Mouse (Mus musculus): Measurements from ENCODE around the gene Dleu7. TPM values are rescaled to one million over a fixed set of nuclear protein-coding genes. Genes with fewer than 3 reads are reported as not detected.

The Dleu7 gene
- total and polyA plus RNA-seq, 3 experiments: not detected

DNA sequence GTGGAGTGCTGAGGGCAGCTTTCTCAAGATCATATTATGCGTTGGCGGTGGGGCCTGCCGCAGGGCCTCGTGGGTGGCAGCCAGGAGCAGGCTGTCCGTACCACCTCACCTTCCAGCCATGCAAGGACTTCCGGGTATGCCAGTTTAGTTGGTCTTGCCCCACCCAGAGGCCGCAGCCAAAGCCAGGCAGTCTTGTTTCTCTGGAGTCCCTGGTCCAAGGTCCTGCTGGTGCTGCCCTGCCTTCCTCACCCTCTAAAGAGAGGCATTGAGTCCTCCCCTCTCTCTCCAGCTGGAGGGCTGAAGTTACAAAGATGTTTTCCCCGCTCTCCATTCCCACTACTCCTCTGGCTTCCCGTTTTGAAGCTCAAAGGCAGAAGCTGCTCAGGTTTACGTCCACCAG is 44.1 kb downstream of the Dleu7 start:
- H3K9ac ChIP-seq (ENCODE audit: control insufficient read depth, low read depth, low read length, poor library complexity, severe bottlenecking): no peak overlapping the region
- no peak overlapping the region for H3K4me3 ChIP-seq (ENCODE audit: control insufficient read depth in 1 of 2, insufficient read depth in 1 of 2, low read depth in 2 of 2, low read length in 2 of 2)
- DNase-seq (ENCODE audit: low read depth, low spot score): no peak

GRCm38 (mm10) chr14:62248345-62248744 is 44.5 kb downstream of the Dleu7 start:
- H3K79me2 ChIP-seq (ENCODE audit: control insufficient read depth, insufficient read depth, low read length, poor library complexity): no peaks in the 10 kb centered on the region
- no peaks in the 10 kb centered on the region for H3K9me3 ChIP-seq (replicated peaks; ENCODE audit: insufficient read depth, low read length)
- DNase-seq (ENCODE audit: low read depth, low spot score): no peak
- H3K36me3 ChIP-seq (ENCODE audit: control insufficient read depth in 1 of 2, insufficient read depth in 2 of 2, low read length in 2 of 2): no peaks in the 10 kb centered on the region; a peak in 1 of 4 replicates
- H3K27ac ChIP-seq (ENCODE audit: control insufficient read depth, low read depth, low read length): no peak overlapping the region
- H3K27me3 ChIP-seq (ENCODE audit: control insufficient read depth in 1 of 2, insufficient read depth in 2 of 2, low read length in 2 of 2): no peaks in the 10 kb centered on the region
- H3K4me3 ChIP-seq (ENCODE audit: control insufficient read depth in 1 of 2, insufficient read depth in 1 of 2, low read depth in 2 of 2, low read length in 2 of 2): no peak overlapping the region
- no peak overlapping the region for H3K9ac ChIP-seq (ENCODE audit: control insufficient read depth, low read depth, low read length, poor library complexity, severe bottlenecking)
- no peak for TF ChIP-seq POLR2AphosphoS2 (IDR thresholded peaks at IDR 0.05; ENCODE audit: low read length)
- TF ChIP-seq CTCF (IDR thresholded peaks at IDR 0.05 in 2 of 3, conservative IDR thresholded peaks at IDR 0.05 in 1 of 3; ENCODE audit: control insufficient read depth in 1 of 3, insufficient read depth in 1 of 3, low read depth in 2 of 3, low read length in 3 of 3, poor library complexity in 1 of 3, severe bottlenecking in 1 of 3): no peak
- TF ChIP-seq ZNF384 (IDR thresholded peaks at IDR 0.05; ENCODE audit: low read depth, low read length): no peak
- no peak for TF ChIP-seq NELFE (IDR thresholded peaks at IDR 0.05; ENCODE audit: low read depth, low read length)
- no peak for TF ChIP-seq RAD21 (IDR thresholded peaks at IDR 0.05; ENCODE audit: low read depth, low read length)
- no peak for TF ChIP-seq USF1 (IDR thresholded peaks at IDR 0.05; ENCODE audit: low read depth, low read length)
- no peak for TF ChIP-seq USF2 (IDR thresholded peaks at IDR 0.05; ENCODE audit: borderline replicate concordance in 1 of 2, insufficient read depth in 1 of 2, low read depth in 1 of 2, low read length in 2 of 2)
- no peak for TF ChIP-seq MAZ (IDR thresholded peaks at IDR 0.05; ENCODE audit: low read depth, low read length)
- no peak for TF ChIP-seq POLR2AphosphoS5 (IDR thresholded peaks at IDR 0.05; ENCODE audit: borderline replicate concordance, low read depth, low read length)
- TF ChIP-seq ZMIZ1 (IDR thresholded peaks at IDR 0.05; ENCODE audit: low read depth, low read length): no peak
- no peak for TF ChIP-seq BHLHE40 (IDR thresholded peaks at IDR 0.05; ENCODE audit: borderline replicate concordance, low read depth, low read length)
- TF ChIP-seq JUND (IDR thresholded peaks at IDR 0.05; ENCODE audit: low read depth, low read length): no peak
- no peak for TF ChIP-seq MAFK (IDR thresholded peaks at IDR 0.05; ENCODE audit: borderline replicate concordance, low read depth, low read length)
- TF ChIP-seq MXI1 (IDR thresholded peaks at IDR 0.05; ENCODE audit: low read depth, low read length): no peak
- TF ChIP-seq CHD2 (IDR thresholded peaks at IDR 0.05; ENCODE audit: low read length): no peak
- TF ChIP-seq SIN3A (IDR thresholded peaks at IDR 0.05; ENCODE audit: low read length): no peak
- TF ChIP-seq ETS1 (IDR thresholded peaks at IDR 0.05; ENCODE audit: low read depth, low read length): no peak
- no peak for TF ChIP-seq MYC (IDR thresholded peaks at IDR 0.05; ENCODE audit: low read depth, low read length)
- no peak for TF ChIP-seq SMC3 (IDR thresholded peaks at IDR 0.05; ENCODE audit: low read depth, low read length)
- H3K4me1 ChIP-seq (ENCODE audit: control insufficient read depth in 1 of 2, insufficient read depth in 2 of 2, low read length in 2 of 2): peaks cover 0 to 4% of the 10 kb centered on the region in 2 experiments; a peak in 1 of 4 replicates

More for the DNA sequence above, 44.1 kb downstream of the Dleu7 start:
- H3K27me3 ChIP-seq (ENCODE audit: control insufficient read depth in 1 of 2, insufficient read depth in 2 of 2, low read length in 2 of 2): no peaks in the 10 kb centered on the region
- peaks cover 0 to 4% of the 10 kb centered on the region in 2 experiments; a peak in 1 of 4 replicates for H3K4me1 ChIP-seq (ENCODE audit: control insufficient read depth in 1 of 2, insufficient read depth in 2 of 2, low read length in 2 of 2)
- H3K79me2 ChIP-seq (ENCODE audit: control insufficient read depth, insufficient read depth, low read length, poor library complexity): no peaks in the 10 kb centered on the region
- no peak for TF ChIP-seq RAD21 (IDR thresholded peaks at IDR 0.05; ENCODE audit: low read depth, low read length)
- TF ChIP-seq ZKSCAN1 (IDR thresholded peaks at IDR 0.05; ENCODE audit: low read depth, low read length): no peak
- TF ChIP-seq BHLHE40 (IDR thresholded peaks at IDR 0.05; ENCODE audit: borderline replicate concordance, low read depth, low read length): no peak
- TF ChIP-seq ZNF384 (IDR thresholded peaks at IDR 0.05; ENCODE audit: low read depth, low read length): no peak
- no peak for TF ChIP-seq POLR2A (IDR thresholded peaks at IDR 0.05; ENCODE audit: control insufficient read depth in 1 of 2, insufficient read depth in 1 of 2, low read depth in 1 of 2, low read length in 2 of 2, poor library complexity in 1 of 2)
- no peak for TF ChIP-seq MEF2A (IDR thresholded peaks at IDR 0.05; ENCODE audit: extremely low read depth, insufficient replicate concordance, low read depth, low read length, poor library complexity, severe bottlenecking)
- H3K36me3 ChIP-seq (ENCODE audit: control insufficient read depth in 1 of 2, insufficient read depth in 2 of 2, low read length in 2 of 2): no peaks in the 10 kb centered on the region; a peak in 1 of 4 replicates
- H3K27ac ChIP-seq (ENCODE audit: control insufficient read depth, low read depth, low read length): no peak overlapping the region
- H3K9me3 ChIP-seq (replicated peaks; ENCODE audit: insufficient read depth, low read length): no peaks in the 10 kb centered on the region

All from MEL (cell line).